Mouse (Mus musculus) mouse embryonic stem cell (cell line): Measurements from ENCODE around the gene Itga6.

Experiments used
- in situ Hi-C, 2 experiments: fragments of 300-500 bp; cut with MboI; formaldehyde crosslinking; loops; 1 replicate in 1 of 2; 3 replicates in 1 of 2; pipeline ENCODE4 v1.14.3; 2019 to 2020; ENCODE audit warnings: low sequenced_read_pairs in 2 of 2, low pct_unique_long_range_greater_than_20kb in 1 of 2, mixed read lengths in 1 of 2; ENCODE audit not compliant: unreplicated experiment in 1 of 2

Gene Itga6

DNA sequence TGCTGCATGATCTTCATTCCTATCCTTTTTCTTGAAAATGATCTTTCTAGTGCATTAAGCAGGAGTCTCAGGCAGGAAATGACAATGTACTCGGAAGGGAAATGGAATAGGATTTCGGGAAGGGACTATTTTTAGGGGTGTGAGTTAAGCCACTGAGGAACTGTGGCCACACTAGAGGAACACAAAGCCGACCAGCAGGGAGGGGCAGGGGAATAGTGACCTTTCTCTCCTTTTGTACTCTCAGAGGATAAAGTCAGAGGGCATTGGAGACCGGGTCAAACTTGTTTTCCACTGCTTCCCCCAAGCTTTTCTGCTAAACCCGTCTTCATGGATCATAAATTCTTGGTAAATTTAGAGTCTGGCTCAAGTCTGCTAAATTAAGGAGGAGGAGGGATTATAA, 122.1 kb downstream of the Itga6 start:
- in situ Hi-C loops: no loop called here

DNA sequence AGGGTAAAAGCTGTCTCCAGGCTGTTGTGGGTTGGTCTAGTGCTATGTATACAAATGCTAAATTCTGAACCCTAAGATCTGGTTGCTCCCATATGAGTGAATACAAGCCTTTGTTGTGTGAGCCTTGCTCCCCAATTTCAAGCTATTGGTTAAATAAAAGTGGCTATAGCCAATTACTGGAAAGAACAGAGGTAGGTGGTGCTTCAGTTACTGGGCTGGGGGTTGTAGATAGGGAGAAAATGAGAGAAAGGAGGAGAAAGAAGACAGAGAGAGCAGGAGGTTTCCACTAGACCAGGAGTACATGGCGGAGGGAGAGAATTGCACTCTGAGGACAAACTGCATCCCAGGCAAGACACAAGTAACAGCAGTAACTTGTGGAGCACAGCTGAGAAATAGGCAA, 122.8 kb downstream of the Itga6 start:
- in situ Hi-C loops: no loop called here

DNA sequence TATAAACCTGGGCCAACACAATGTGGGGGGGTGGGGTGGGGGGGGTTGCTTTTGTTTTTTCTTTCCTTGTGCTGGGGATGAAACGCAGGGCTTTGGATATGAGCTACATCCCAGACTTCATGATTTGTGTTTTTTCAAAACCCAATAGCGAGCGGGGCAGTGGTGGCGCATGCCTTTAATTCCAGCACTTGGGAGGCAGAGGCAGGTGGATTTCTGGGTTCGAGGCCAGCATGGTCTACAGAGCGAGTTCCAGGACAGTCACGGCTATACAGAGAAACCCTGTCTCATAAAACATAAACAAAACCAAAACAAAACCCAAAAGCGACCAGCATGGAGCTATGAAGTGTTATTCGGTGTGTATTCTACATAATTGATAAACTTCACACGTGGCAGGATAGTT, 126.7 kb downstream of the Itga6 start:
- in situ Hi-C loops: no loop called here

DNA sequence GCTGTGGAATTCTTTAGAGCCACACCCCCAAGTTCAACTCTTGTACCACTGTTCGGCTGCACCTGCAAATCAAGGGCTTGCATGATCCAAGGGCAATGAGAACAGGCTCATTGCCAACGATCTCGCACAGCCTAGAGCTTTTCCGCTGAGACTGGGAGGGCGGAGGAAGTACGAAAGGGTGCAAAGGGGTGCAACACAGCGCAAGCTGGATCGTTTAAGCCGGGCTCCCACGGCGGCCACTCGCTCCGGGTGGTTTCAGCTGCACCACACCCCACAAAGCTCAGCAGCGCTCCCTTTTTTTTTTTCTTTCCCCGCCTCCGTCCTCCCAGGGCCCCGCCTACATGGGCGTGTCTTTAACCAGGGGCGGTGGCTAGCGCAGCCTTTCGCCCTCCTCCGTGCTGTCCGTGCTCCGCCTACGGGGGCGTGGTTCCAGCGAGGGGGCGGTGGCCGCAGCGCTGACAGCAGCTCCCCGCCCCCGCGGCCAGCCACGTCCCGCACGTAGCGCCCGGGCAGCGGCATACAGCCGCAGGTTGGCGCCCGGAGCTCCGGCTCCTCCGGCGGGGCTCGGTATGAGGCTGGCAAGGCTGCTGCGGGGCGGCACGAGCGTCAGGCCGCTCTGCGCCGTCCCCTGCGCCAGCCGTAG, 127.5 kb downstream of the Itga6 start, which contains the start of gene Pdk1:
Pdk1 (plus strand) TSS at position 424 of the 643 bp plus-strand sequence.
- in situ Hi-C loops: no loop called here

DNA sequence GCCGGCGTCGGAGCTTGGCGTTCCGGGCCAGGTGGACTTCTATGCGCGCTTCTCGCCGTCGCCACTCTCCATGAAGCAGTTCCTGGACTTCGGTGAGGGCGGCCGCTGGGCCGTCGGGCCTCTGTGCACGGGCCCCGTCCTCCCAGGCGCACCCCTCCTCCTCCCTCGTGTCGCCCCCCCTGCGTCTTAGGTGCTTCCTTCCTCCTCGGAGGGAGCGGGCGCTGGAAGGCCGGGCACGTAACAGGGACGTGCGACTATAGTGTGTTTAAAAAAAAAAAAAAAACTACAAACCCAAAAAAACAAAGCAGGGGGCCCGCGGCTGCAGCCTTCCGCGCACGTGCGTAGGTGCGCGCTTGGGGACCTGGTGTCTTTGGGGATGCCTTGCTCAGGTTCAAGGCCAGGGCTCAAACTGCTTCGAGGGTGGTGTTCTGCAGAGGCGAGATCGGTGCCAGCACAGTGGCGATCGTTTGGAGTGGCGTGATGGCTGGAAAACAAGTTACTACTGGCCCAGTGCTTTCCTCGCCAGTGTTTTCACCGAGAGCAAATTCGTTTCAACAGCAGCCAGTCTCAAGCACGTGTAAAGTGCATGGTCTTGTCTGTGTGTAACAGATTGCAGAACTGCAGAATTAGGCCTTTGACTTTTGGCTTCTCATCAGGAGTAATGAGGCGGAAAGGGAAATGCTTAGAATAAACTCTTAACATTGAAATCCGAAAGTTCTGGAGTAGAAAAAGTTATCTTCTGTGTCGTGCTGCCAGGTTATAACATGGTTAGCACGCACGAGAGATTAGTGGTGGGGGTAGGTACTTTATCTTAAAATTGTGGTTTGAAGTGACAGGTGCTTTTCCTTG, 128.3 kb downstream of the Itga6 start:
- in situ Hi-C loops: no loop called here

DNA sequence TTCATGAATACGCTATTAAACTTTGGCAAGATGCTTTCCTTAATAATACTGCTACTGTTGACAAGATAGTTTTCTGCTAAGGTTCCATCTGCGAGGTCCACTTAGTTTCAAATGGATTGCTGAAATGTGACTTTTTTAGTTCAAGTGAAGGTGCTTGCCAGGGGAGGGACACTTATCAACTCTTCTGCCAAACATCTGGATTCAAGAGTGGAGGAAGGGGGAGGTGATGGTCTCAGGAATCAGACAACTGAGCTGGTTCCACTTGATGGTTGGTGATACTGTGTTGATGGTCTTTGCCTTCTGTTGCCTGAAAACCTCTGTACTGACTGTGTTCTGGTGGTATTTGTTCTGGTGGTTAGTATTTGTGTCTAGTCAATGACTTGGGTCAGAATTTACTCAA, 129.0 kb downstream of the Itga6 start:
- in situ Hi-C loops: no loop called here

DNA sequence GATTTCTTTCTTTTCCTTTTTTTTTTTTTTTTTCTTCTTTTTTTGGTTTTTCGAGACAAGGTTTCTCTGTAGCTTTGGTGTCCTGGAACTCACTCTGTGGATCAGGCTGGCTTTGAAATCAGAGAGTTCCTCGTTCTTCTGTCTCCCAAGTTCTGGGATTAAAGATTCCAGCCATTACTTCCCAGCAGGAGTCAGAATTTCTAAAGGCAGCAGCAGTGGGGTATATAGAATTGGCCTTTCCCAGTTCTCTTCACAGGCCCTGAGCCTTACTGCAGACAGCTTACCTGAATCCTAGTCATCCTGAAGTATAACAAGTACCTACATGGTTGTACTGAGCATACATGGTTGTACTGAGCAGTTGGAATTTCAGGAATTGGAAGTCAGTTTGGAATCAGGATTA, 129.4 kb downstream of the Itga6 start:
- in situ Hi-C loops: no loop called here

DNA sequence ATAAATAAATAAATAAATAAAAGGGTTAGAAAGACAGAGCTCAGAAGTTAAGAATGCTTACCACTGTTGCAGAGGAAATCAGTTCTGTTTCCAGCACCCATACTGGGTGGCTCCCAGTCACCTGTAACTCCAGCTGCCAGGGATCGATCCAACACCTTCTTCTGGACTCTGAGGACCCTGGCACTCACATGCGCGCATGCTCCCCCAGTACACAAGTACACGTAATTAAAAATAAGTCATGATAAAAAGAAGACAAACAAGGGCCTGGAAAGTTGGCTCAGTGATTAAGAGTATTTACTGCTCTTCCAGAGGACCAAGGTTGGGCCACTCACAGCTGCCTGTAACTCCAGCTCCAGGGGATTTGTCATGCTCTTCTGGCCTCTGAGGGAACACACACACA, 132.4 kb downstream of the Itga6 start:
- in situ Hi-C loops: no loop called here

DNA sequence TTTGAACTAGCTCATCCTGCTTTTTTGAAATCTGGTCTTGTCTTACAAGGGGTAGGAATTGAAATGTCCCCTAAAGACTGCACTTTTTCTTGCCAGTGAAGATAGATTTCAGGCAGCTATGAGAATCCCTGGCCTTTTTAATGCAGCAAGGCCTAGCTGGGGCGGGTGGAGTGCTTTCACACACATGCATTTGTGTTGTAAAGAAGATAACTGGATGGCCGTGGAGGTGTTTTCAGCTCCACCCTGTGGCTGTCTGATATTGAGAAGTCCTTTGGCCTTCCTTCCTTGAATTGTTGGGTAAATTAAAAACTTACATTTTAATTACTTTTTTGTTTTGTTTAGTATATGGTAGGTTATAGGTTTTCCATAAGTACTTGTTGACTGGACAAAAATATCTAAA, 133.0 kb downstream of the Itga6 start:
- in situ Hi-C loops: no loop called here

DNA sequence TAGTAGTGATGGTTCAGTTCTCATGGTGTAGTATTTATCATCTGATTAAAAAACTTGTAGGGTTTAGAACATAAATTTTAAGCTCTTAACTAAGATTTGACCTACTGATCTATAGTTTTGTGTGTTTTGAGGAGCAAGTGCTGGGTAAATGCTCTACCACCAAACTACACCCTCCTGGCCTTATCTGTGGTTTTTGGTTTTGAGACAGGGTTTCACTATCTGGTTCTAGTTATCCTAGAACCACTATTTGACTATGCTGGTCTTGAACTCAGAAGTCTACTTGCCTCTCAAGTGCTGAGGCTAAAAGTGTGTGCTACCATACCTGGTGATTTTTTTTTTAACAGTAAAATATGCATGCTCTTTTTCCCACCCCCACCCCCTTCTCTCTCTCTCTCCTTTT, 133.5 kb downstream of the Itga6 start:
- in situ Hi-C loops: no loop called here

DNA sequence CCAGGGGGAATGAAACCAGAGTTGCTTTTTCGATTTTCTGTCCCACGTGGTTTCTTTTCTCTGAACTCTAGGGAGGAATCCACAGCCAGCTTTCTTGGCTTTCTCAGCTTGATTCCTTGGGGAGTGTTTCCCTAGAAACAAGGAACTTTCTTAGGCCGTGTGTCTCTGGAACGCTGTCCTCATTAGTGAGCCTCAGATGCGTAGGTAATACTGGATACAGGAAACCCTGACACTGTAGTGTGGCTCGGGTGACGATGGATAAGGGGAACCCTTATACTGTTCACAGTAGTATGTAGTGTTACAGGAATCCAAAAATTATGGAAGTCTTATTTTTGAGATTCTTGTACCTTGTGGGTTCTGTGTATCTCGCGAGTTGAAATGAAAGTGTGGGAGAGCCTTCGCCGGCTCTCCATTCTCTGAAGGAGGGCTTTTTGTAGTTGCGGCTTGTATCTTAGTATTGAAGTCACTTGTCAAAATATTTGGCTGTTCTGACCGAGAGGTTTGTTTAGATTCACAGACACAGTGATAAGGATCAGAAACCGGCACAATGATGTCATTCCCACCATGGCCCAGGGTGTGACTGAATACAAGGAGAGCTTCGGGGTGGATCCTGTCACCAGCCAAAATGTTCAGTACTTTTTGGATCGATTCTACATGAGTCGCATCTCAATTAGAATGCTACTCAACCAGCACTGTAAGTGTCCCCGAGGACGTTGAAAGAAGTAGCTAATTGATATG, 137.7 kb downstream of the Itga6 start:
- in situ Hi-C loops: no loop called here

DNA sequence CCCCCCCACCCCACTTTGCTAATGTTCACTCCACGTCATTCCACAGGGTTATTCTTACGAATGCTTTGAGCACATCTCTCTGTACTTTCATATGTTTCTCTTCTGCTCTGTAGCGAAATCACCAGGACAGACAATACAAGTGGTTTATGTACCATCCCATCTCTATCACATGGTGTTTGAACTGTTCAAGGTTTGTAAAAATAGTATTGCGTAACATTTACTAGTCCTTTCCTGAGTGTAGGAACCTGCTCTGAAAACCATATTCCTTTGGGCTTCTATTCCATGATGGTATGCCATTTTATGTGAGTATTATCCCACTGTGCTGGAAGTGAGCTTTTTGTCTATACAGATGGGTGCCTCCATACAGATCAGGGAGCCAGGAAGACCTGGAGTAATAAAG, 141.9 kb downstream of the Itga6 start:
- in situ Hi-C loops: no loop called here

DNA sequence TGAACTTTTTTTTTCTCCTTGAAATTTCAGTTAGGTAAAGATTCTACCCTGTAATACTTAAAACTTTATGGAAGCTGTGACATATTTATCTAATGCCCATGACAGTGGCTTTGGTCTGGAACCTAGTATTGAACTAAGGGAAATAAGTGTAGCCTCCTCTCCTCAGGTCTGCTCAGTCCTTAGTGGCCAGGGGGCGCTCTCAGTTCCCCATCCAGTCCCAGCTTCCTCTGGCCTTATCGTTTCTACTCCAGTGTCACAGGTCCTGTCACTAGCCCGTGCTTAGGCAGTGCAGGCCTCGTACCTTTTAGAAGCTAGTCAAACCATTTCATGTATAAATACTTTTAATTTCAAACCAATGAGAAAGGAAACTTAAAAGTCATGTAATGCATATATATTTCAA, 143.0 kb downstream of the Itga6 start:
- in situ Hi-C loops: no loop called here

DNA sequence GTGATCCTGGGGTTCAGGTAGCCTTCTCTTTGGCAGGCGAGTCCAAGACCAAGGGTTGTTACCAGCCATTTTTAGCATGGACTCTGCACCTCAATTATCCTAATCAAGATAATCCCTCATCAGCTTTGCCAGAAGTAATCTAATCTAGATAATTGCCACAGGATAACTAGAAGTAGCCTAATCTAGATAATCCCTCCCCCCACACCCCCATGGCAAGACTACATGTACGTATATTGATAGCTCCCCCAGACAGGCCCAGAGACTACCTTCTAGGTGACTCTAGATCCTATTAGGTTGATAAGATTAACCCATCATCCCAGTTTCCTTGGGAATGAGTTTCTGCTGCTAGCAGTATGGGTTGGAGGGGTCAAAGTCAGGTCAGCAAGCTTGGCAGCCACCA, 146.1 kb downstream of the Itga6 start:
- in situ Hi-C loops: no loop called here

DNA sequence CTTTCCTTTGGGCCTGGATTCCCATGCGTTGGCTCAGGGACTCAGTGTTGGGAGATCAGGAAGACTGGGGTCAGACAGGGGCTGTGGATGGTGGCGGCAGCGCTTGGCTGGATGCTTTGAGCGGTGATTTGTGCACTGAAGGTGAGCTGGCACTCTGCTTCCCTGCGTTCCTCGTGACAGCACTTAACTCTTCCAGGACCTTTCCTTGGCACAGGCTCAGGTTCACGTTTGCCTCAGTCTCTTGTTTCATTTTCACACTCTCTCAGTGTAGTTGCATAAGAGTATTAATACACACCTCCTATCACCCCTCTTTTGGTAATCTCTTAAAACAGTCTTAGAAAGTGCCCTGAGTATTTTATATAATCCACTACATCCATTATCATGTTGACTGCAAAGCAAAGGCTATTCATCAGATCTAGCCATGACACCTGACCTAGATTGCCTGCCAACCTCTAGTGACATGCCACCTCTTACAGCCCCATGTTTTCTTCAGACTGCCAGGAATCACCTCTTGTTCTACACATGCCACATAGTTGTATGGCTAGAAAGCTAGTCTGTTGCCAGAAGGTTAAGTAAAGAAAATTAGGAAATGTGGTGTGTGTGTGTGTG, 147.4 kb downstream of the Itga6 start:
- in situ Hi-C loops: no loop called here

DNA sequence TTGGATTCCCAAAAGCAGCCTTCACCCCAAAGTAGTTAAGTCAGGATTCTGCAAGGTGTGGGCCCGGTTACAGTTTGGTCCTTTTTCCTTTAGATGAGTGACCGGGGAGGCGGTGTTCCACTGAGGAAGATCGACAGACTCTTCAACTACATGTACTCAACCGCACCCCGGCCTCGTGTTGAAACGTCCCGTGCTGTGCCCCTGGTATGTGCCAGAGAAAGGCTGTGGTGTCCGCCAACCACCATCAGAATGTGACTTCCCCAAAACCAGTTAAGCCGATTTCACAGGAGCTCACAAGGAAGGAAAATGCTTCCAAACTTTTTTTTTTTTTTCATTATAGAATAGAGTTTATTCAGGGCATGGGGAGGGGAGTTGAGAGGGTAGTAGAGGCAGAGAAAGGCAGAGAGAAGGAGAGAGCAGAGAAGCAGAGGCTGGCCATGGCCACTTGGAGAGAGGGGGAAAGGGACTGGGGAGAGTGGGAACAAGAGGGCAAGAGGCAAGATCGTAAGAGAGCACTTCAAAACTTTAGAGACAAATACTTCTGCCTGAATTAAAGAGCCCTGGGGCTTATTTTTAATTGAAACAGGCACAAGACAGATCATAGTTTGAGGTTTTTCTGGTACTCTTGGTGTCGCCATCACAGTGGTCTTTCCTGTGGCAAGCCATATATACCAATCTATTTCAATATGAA, 150.3 kb downstream of the Itga6 start:
- in situ Hi-C loops: no loop called here

DNA sequence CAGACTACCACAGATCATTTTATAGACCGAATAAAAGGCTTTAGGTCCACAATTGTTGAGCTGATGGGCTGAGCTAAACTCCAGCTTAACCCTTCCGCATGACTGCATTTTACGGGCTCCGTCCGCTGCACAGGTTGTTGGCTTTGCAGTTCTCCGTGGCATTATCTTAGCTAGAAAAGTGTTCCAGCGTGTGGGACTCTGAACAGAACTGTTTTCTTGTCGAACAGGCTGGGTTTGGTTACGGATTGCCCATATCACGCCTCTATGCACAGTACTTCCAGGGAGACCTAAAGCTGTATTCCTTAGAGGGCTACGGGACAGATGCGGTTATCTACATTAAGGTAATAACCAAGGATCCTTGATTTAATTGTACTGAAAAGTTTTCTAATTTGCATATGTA, 152.0 kb downstream of the Itga6 start:
- in situ Hi-C loops: no loop called here

DNA sequence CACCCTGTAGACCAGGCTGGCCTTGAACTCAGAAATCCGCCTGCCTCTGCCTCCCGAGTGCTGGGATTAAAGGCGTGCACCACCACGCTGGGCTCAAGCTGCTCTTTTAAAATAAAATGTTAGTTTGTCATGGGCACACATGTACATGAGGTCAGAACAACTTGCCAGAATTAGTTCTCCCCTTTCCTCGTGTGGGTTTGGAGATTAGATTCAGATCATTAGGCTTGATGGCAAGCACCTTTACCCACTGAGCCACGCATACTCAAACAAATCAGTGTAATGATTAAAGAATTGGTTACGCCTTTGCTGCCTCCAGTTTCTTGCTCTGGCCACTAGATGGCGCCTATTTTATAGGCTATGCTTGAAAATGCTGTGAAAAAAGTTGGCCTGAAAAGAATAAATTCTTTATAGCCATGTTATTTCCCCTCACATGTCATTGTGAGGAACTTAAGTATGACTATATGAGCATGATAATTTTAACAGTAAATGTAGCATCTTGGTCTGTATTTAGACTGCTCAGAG, 153.0 kb downstream of the Itga6 start:
- in situ Hi-C loops: no loop called here
